ENCODE assay signal across 10 mouse cellular contexts in genomic region chr2:20339016-20339734, GRCm38 (mm10).
DNase-seq lines count a peak whose midpoint lies in the region; ATAC-seq lines count a peak whose summit lies in the region.
"Had no signal": no experiment of that assay in that cellular context is flagged by ENCODE, and none has a peak within 500 bp of the region (broad histone marks: within the 10 kb centered on the region; RNA-seq: fewer than 3 reads in every experiment).

No protein-coding gene starts in this region.

- H3K36me3 ChIP-seq in hindbrain, embryonic 13.5 days = no peaks in the 10 kb centered on the region
- no peaks in the 10 kb centered on the region for H3K36me3 ChIP-seq in hindbrain, embryonic 10.5 days
- H3K36me3 ChIP-seq in forebrain, embryonic 14.5 days (ENCODE audit: control insufficient read depth, insufficient read depth, low read length) = no peaks in the 10 kb centered on the region
- H3K36me3 ChIP-seq in midbrain, embryonic 12.5 days = no peaks in the 10 kb centered on the region
- H3K36me3 ChIP-seq: liver, embryonic 13.5 days had no signal

- DNase-seq in hindbrain, embryonic 10.5 days (ENCODE audit: low spot score) = no peak
- peak; percentile 7 for DNase-seq in R1 (ENCODE audit: low read depth, low spot score)
- no peak for DNase-seq in forebrain, embryonic 14.5 days (ENCODE audit: low spot score)
- DNase-seq in ovary, adult 18-20 months (ENCODE audit: low spot score) = no peak
- DNase-seq in urinary bladder, postnatal 14 days (ENCODE audit: low spot score) = no peak
- DNase-seq: liver, embryonic 13.5 days had no signal

- H3K4me3 ChIP-seq in hindbrain, embryonic 13.5 days = no peak overlapping the region
- H3K4me3 ChIP-seq in hindbrain, embryonic 10.5 days = no peak overlapping the region
- 0 out of 2 replicates have a peak overlapping the region, but pooled peaks have one; percentile 7 for H3K4me3 ChIP-seq in forebrain, embryonic 14.5 days (ENCODE audit: low read depth, low read length)
- H3K4me3 ChIP-seq in midbrain, embryonic 12.5 days = no peak overlapping the region
- H3K4me3 ChIP-seq: liver, embryonic 13.5 days had no signal

- no peak overlapping the region for H3K9ac ChIP-seq in hindbrain, embryonic 13.5 days
- peak overlapping the region; percentile 3; the same call in 1 of the 2 replicates for H3K9ac ChIP-seq in forebrain, embryonic 14.5 days (ENCODE audit: low read length)
- no peak overlapping the region for H3K9ac ChIP-seq in midbrain, embryonic 12.5 days (replicated peaks)
- H3K9ac ChIP-seq: liver, embryonic 13.5 days had no signal

- H3K4me1 ChIP-seq in hindbrain, embryonic 13.5 days (replicated peaks) = 0 out of 2 replicates have a peak, but pooled peaks cover 9% of the 10 kb centered on the region
- peaks cover 9% of the 10 kb centered on the region; the same call in 1 of the 2 replicates for H3K4me1 ChIP-seq in hindbrain, embryonic 10.5 days (replicated peaks)
- no peaks in the 10 kb centered on the region for H3K4me1 ChIP-seq in forebrain, embryonic 14.5 days (ENCODE audit: control insufficient read depth, insufficient read depth, low read length)
- peaks cover 10% of the 10 kb centered on the region for H3K4me1 ChIP-seq in midbrain, embryonic 12.5 days
- H3K4me1 ChIP-seq: liver, embryonic 13.5 days had no signal

- no peak for ATAC-seq in hindbrain, embryonic 13.5 days (ENCODE audit: low FRiP score)
- ATAC-seq in forebrain, embryonic 14.5 days = no peak
- no peak for ATAC-seq in midbrain, embryonic 12.5 days (ENCODE audit: low FRiP score, low read depth)
- no peak for ATAC-seq in CD4-positive, CD25-positive, alpha-beta regulatory T cell, adult 4 months
- ATAC-seq: inflammation-experienced regulatory T-cells, adult 6 months had no signal

- H3K27me3 ChIP-seq in hindbrain, embryonic 13.5 days = no peaks in the 10 kb centered on the region
- no peaks in the 10 kb centered on the region for H3K27me3 ChIP-seq in hindbrain, embryonic 10.5 days (ENCODE audit: insufficient read depth, poor library complexity, severe bottlenecking)
- no peaks in the 10 kb centered on the region for H3K27me3 ChIP-seq in forebrain, embryonic 14.5 days (replicated peaks; ENCODE audit: control insufficient read depth, insufficient read depth, low read length)
- H3K27me3 ChIP-seq in midbrain, embryonic 12.5 days = no peaks in the 10 kb centered on the region
- H3K27me3 ChIP-seq: liver, embryonic 13.5 days had no signal

- no peak overlapping the region for H3K27ac ChIP-seq in hindbrain, embryonic 13.5 days
- H3K27ac ChIP-seq in hindbrain, embryonic 10.5 days = no peak overlapping the region
- no peak overlapping the region for H3K27ac ChIP-seq in forebrain, embryonic 14.5 days (ENCODE audit: low read depth, low read length)
- no peak overlapping the region for H3K27ac ChIP-seq in midbrain, embryonic 12.5 days (replicated peaks)
- H3K27ac ChIP-seq: liver, embryonic 13.5 days had no signal

- H3K9me3 ChIP-seq in hindbrain, embryonic 13.5 days = no peaks in the 10 kb centered on the region
- no peaks in the 10 kb centered on the region for H3K9me3 ChIP-seq in hindbrain, embryonic 10.5 days
- no peaks in the 10 kb centered on the region for H3K9me3 ChIP-seq in forebrain, embryonic 14.5 days (replicated peaks; ENCODE audit: control insufficient read depth, low read length)
- H3K9me3 ChIP-seq in midbrain, embryonic 12.5 days = no peaks in the 10 kb centered on the region
- H3K9me3 ChIP-seq: liver, embryonic 13.5 days had no signal

- WGBS in hindbrain, embryonic 13.5 days = 55% methylated on average over 7 of the region's 7 CpGs
- WGBS in hindbrain, embryonic 10.5 days = 61% methylated on average over 7 of the region's 7 CpGs
- 49% methylated on average over 7 of the region's 7 CpGs for WGBS in forebrain, embryonic 14.5 days
- 58% methylated on average over 7 of the region's 7 CpGs for WGBS in midbrain, embryonic 12.5 days

- peak overlapping the region; percentile 43 for H3K4me2 ChIP-seq in hindbrain, embryonic 13.5 days
- peak overlapping the region; percentile 46 for H3K4me2 ChIP-seq in forebrain, embryonic 14.5 days (ENCODE audit: low read length)
- H3K4me2 ChIP-seq in midbrain, embryonic 12.5 days (replicated peaks) = peak overlapping the region; percentile 40
- H3K4me2 ChIP-seq: liver, embryonic 13.5 days had no signal
